Comparison of ENCODE assay signal across 23 mouse cellular contexts in genomic region chr6:52433234-52433633, GRCm38 (mm10).
DNase-seq lines count a peak whose midpoint lies in the region; TF ChIP-seq lines count a peak whose summit lies in the region.
"Had no signal": no experiment of that assay in that cellular context is flagged by ENCODE, and none has a peak within 500 bp of the region (broad histone marks: within the 10 kb centered on the region; RNA-seq: fewer than 3 reads in every experiment).

No protein-coding gene starts in this region.

- no peak overlapping the region for H3K4me3 ChIP-seq in kidney, adult 2 months (ENCODE audit: insufficient read depth, low read depth, low read length)
- H3K4me3 ChIP-seq: embryonic facial prominence, embryonic 13.5 days; embryonic facial prominence, embryonic 15.5 days; erythroblast, embryonic 14.5 days; forebrain, embryonic 10.5 days; forebrain, embryonic 12.5 days had no signal

- intact Hi-C loops in heart, postnatal 25 days (cut with DNase I), result no loop called here

- no peaks in the 10 kb centered on the region for H3K36me3 ChIP-seq in kidney, adult 2 months (ENCODE audit: control insufficient read depth, insufficient read depth, low read length)
- H3K36me3 ChIP-seq: embryonic facial prominence, embryonic 13.5 days; embryonic facial prominence, embryonic 15.5 days; forebrain, embryonic 10.5 days; forebrain, embryonic 12.5 days had no signal

- peak; percentile 29 for DNase-seq in heart, adult 11 months
- no peak for DNase-seq in heart, postnatal 25 days (ENCODE audit: low spot score)
- peak; percentile 65 for DNase-seq in kidney, adult 2 months
- no peak for DNase-seq in kidney, adult 11 months
- peak; percentile 53 for DNase-seq in kidney, adult 9 months
- DNase-seq in kidney, postnatal 4 days, result no peak
- DNase-seq: adrenal gland, adult 2 months; adrenal gland, postnatal 10 days; adrenal gland, postnatal 25 days; B cell, adult 2 months; cerebellum, adult 11 months; cerebellum, adult 18-20 months; cerebellum, adult 8-10 months; cerebellum, adult 9-11 months; cerebellum, postnatal 14 days; cerebellum, postnatal 36 days; embryo, embryonic 11 days had no signal

- 55% methylated on average over 2 of the region's 2 CpGs for WGBS in kidney, adult 2 months

- no peak overlapping the region for H3K27ac ChIP-seq in kidney, adult 2 months (ENCODE audit: insufficient read depth, low read depth, low read length)
- H3K27ac ChIP-seq: embryonic facial prominence, embryonic 13.5 days; embryonic facial prominence, embryonic 15.5 days; forebrain, embryonic 10.5 days; forebrain, embryonic 12.5 days had no signal

- H3K27me3 ChIP-seq in kidney, adult 2 months (replicated peaks; ENCODE audit: control insufficient read depth, insufficient read depth, low read length), result no peaks in the 10 kb centered on the region
- H3K27me3 ChIP-seq: CH12.LX; embryonic facial prominence, embryonic 13.5 days; embryonic facial prominence, embryonic 15.5 days; forebrain, embryonic 12.5 days had no signal

- no peak for TF ChIP-seq CTCF in kidney, adult 2 months (conservative IDR thresholded peaks at IDR 0.05; ENCODE audit: insufficient read depth, insufficient read length, low read depth, low read length)

- no peak for TF ChIP-seq POLR2A in kidney, adult 2 months (IDR thresholded peaks at IDR 0.05; ENCODE audit: low read depth, low read length)

- no peaks in the 10 kb centered on the region for H3K4me1 ChIP-seq in kidney, adult 2 months (ENCODE audit: control insufficient read depth, insufficient read depth, low read length)
- H3K4me1 ChIP-seq: forebrain, embryonic 12.5 days had no signal

Comparison
In these comparisons a context has a peak if more than half of its experiments do, and no peak if none do; other contexts are left out.
1. DNase-seq: peak in heart, adult 11 months (single experiment), kidney, adult 2 months (single experiment) and kidney, adult 9 months (single experiment); none in heart, postnatal 25 days (single experiment), kidney, adult 11 months (single experiment) and kidney, postnatal 4 days (0 of 2).